Mouse (Mus musculus) frontal cortex, postnatal 25 days (tissue): ENCODE measurements around the gene Cmtm6.

ENCODE experiments used
- DNase-seq, 2 experiments: peaks; one replicate each; pipeline ENCODE4 v3.0.0; 2022; ENCODE audit warnings: low spot score in 2 of 2

Cmtm6 gene

DNA sequence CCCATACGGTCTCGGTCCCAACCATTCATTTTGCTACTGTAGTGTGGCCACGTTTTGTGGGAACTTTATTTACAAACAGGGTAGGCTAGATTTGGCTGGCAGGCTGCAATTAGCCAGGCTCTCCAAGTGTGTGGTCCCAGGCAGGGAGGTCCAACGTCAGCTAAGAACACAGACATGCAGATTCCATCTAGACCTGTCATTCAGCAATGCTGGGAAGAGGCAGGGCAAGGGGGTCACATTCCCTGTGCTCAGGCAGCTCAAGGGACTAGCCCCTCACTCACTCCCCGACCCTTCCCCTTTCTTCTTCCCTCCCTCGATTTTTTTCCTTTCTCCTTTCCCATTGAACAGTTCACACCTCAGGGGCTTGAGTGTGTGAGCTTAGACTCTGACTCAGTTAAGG lies 67.9 kb downstream of the Cmtm6 start:
- no peak for DNase-seq
